Mouse (Mus musculus) neural tube, embryonic 14.5 days (tissue): Measurements from ENCODE around the gene Arl6ip4. TPM values are rescaled to one million over a fixed set of nuclear protein-coding genes. Genes with fewer than 3 reads are reported as not detected.

Source experiments
- ATAC-seq: fragments of 200-750 bp; cut with Nextera tagmentation; 2 replicates; pipeline ENCODE4 v1.8.0; 2017; ENCODE audit warnings: low read depth, mild to moderate bottlenecking, moderate TSS enrichment, moderate library complexity
- H3K27ac ChIP-seq: fragments of 300-500 bp; sonication (generic); 2 replicates; pipeline ENCODE4 v1.5.1; 2014; ENCODE audit warnings: low read depth, mild to moderate bottlenecking, control low read depth, low read length, moderate library complexity, mixed read lengths
- H3K27me3 ChIP-seq: fragments of 300-500 bp; sonication (generic); 2 replicates; pipeline ENCODE4 v1.6.1; 2014; ENCODE audit warnings: low read length; ENCODE audit not compliant: control insufficient read depth, insufficient read depth
- H3K36me3 ChIP-seq: fragments of 300-500 bp; sonication (generic); 2 replicates; pipeline ENCODE4 v1.6.1; 2014; ENCODE audit warnings: low read length, mixed read lengths; ENCODE audit not compliant: control insufficient read depth, insufficient read depth
- H3K4me1 ChIP-seq: fragments of 300-500 bp; sonication (generic); 2 replicates; pipeline ENCODE4 v1.6.1; 2014; ENCODE audit warnings: low read length; ENCODE audit not compliant: control insufficient read depth, insufficient read depth
- H3K4me2 ChIP-seq: fragments of 300-500 bp; sonication (generic); 2 replicates; pipeline ENCODE4 v1.6.1; 2014; ENCODE audit warnings: mild to moderate bottlenecking, low read depth, low read length, control low read depth
- H3K4me3 ChIP-seq: fragments of 300-500 bp; sonication (generic); 2 replicates; pipeline ENCODE4 v1.5.1; 2014; ENCODE audit warnings: low read depth, low read length, control low read depth, mixed read lengths
- H3K9ac ChIP-seq: fragments of 300-500 bp; sonication (generic); replicated peaks from 2 replicates; pipeline ENCODE4 v1.6.1; 2014; ENCODE audit warnings: low read depth, mild to moderate bottlenecking, control low read depth, low read length, mixed read lengths
- H3K9me3 ChIP-seq: fragments of 300-500 bp; sonication (generic); 2 replicates; pipeline ENCODE4 v1.6.1; 2016; ENCODE audit warnings: low read length; ENCODE audit not compliant: control insufficient read depth
- WGBS: fragments of 180-500 bp; shearing (Covaris S2); extraction: QIAGEN DNeasy Blood & Tissue Kit; methylation state at CpG from one replicate; pipeline ENCODE4 v1.1.7; 2014; 5-methylcytosine and 5-hydroxymethylcytosine counted together
- polyA plus RNA-seq: library from polyadenylated mRNA; unstranded; fragments of >200 nt; fragmentation: Nextera tagmentation; extraction: Ambion mirVana; gene quantifications from 2 replicates; pipeline ENCODE4 v1.2.1, GENCODE M21; 2014

The Arl6ip4 gene
- polyA plus RNA-seq, 1 experiment from 2014 or later, result 76.2 TPM

GRCm38 (mm10) chr5:124089868-124090267 lies 26.0 kb upstream of the Arl6ip4 start:
- ATAC-seq, result no peak
- Histone ChIP-seq H3K9me3 (no peaks in the 10 kb centered on the region), H3K27me3 (peaks cover 3% of the 10 kb centered on the region; the same call in 1 of the 2 replicates), H3K27ac (no peak overlapping the region), H3K4me1 (no peaks in the 10 kb centered on the region), H3K36me3 (no peaks in the 10 kb centered on the region), H3K4me3 (no peak overlapping the region), H3K4me2 (no peak overlapping the region), H3K9ac (no peak overlapping the region)
- WGBS, result 91% methylated on average over 23 of the region's 23 CpGs

GRCm38 (mm10) chr5:124091951-124092406 lies 23.9 kb upstream of the Arl6ip4 start:
- H3K36me3 ChIP-seq, result no peaks in the 10 kb centered on the region
- no peak overlapping the region for H3K27ac ChIP-seq
- no peaks in the 10 kb centered on the region for H3K9me3 ChIP-seq
- no peak for ATAC-seq
- WGBS, result 77% methylated on average over 9 of the region's 9 CpGs
- no peaks in the 10 kb centered on the region for H3K4me1 ChIP-seq
- no peak overlapping the region for H3K9ac ChIP-seq
- H3K4me3 ChIP-seq, result no peak overlapping the region
- peaks cover 5% of the 10 kb centered on the region; the same call in 1 of the 2 replicates for H3K27me3 ChIP-seq
- no peak overlapping the region for H3K4me2 ChIP-seq

- Histone ChIP-seq H3K9me3 (no peaks in the 10 kb centered on the region), H3K4me1 (no peaks in the 10 kb centered on the region), H3K27ac (no peak overlapping the region), H3K27me3 (peaks cover 5% of the 10 kb centered on the region; the same call in 1 of the 2 replicates), H3K4me3 (no peak overlapping the region), H3K9ac (no peak overlapping the region), H3K36me3 (no peaks in the 10 kb centered on the region), H3K4me2 (no peak overlapping the region)
- no peak for ATAC-seq
- 73% methylated on average over 11 of the region's 11 CpGs for WGBS
Measured at GRCm38 (mm10) chr5:124093120-124093794, 22.6 kb upstream of the Arl6ip4 start.

- Histone ChIP-seq H3K9me3 (no peaks in the 10 kb centered on the region), H3K4me2 (0 out of 2 replicates have a peak overlapping the region, but pooled peaks have one; percentile 64), H3K27ac (no peak overlapping the region), H3K4me1 (no peaks in the 10 kb centered on the region), H3K36me3 (no peaks in the 10 kb centered on the region), H3K4me3 (no peak overlapping the region), H3K9ac (0 out of 2 replicates have a peak overlapping the region, but pooled peaks have one; percentile 11), H3K27me3 (peaks cover 5% of the 10 kb centered on the region; the same call in 1 of the 2 replicates)
- 91% methylated on average over 12 of the region's 12 CpGs for WGBS
- no peak for ATAC-seq
Measured at GRCm38 (mm10) chr5:124093852-124094604, 21.9 kb upstream of the Arl6ip4 start.

- peak overlapping the region; percentile 64 for H3K4me2 ChIP-seq
- H3K9me3 ChIP-seq, result no peaks in the 10 kb centered on the region
- H3K4me3 ChIP-seq, result peak overlapping the region; percentile 47
- H3K27me3 ChIP-seq, result peaks cover 5% of the 10 kb centered on the region; the same call in 1 of the 2 replicates
- H3K27ac ChIP-seq, result no peak overlapping the region
- H3K4me1 ChIP-seq, result no peaks in the 10 kb centered on the region
- WGBS, result 10% methylated on average over 19 of the region's 19 CpGs
- peak overlapping the region; percentile 60 for H3K9ac ChIP-seq
- no peaks in the 10 kb centered on the region for H3K36me3 ChIP-seq
- ATAC-seq, result peak; percentile 73
Measured at GRCm38 (mm10) chr5:124095077-124095581, 20.8 kb upstream of the Arl6ip4 start.

- no peak within 1 kb of the TSS for H3K27ac ChIP-seq
- peak within 1 kb of the TSS; percentile 60 for H3K9ac ChIP-seq
- peaks cover 5% of the 10 kb centered on the region; the same call in 1 of the 2 replicates for H3K27me3 ChIP-seq
- no peaks in the 10 kb centered on the region for H3K36me3 ChIP-seq
- no peaks in the 10 kb centered on the region for H3K4me1 ChIP-seq
- peak; percentile 79 for ATAC-seq
- peak within 1 kb of the TSS; percentile 64 for H3K4me2 ChIP-seq
- peak within 1 kb of the TSS; percentile 47 for H3K4me3 ChIP-seq
- under 1% methylated on average over 40 of the region's 42 CpGs for WGBS
- H3K9me3 ChIP-seq, result no peaks in the 10 kb centered on the region
Measured at GRCm38 (mm10) chr5:124095596-124096232, 20.2 kb upstream of the Arl6ip4 start, which contains the start of gene Abcb9. TSS of gene Abcb9 (minus strand) at chr5:124095798.

- no peaks in the 10 kb centered on the region for H3K9me3 ChIP-seq
- 87% methylated on average over 2 of the region's 2 CpGs for WGBS
- H3K27ac ChIP-seq, result no peak overlapping the region
- H3K36me3 ChIP-seq, result no peaks in the 10 kb centered on the region
- no peak overlapping the region for H3K4me3 ChIP-seq
- ATAC-seq, result no peak
- no peaks in the 10 kb centered on the region for H3K4me1 ChIP-seq
- H3K9ac ChIP-seq, result no peak overlapping the region
- no peak overlapping the region for H3K4me2 ChIP-seq
- peaks cover 5% of the 10 kb centered on the region; the same call in 1 of the 2 replicates for H3K27me3 ChIP-seq
Measured at GRCm38 (mm10) chr5:124098923-124099322, 17.0 kb upstream of the Arl6ip4 start.

GRCm38 (mm10) chr5:124100128-124101044 lies 15.5 kb upstream of the Arl6ip4 start:
- no peak overlapping the region for H3K9ac ChIP-seq
- ATAC-seq, result no peak
- H3K4me3 ChIP-seq, result no peak overlapping the region
- H3K4me2 ChIP-seq, result no peak overlapping the region
- WGBS, result 90% methylated on average over 11 of the region's 11 CpGs
- H3K36me3 ChIP-seq, result no peaks in the 10 kb centered on the region
- no peaks in the 10 kb centered on the region for H3K4me1 ChIP-seq
- H3K9me3 ChIP-seq, result no peaks in the 10 kb centered on the region
- H3K27me3 ChIP-seq, result 0 out of 2 replicates have a peak, but pooled peaks cover 2% of the 10 kb centered on the region
- no peak overlapping the region for H3K27ac ChIP-seq
